Mouse (Mus musculus): Measurements from ENCODE around the gene Dbp. TPM values are rescaled to one million over a fixed set of nuclear protein-coding genes. Genes with fewer than 3 reads are reported as not detected.

Gene Dbp
- total RNA-seq, 2 experiments from 2014 or later = 60.3 to 104 TPM

- no peak for TF ChIP-seq CTCF (IDR thresholded peaks at IDR 0.05)
- peak; percentile 93 to 94 for DNase-seq (ENCODE audit: extremely low spot score in 1 of 2, low spot score in 2 of 2)
- Histone ChIP-seq H3K27ac (peak overlapping the region; percentile 98), H3K4me3 (peak overlapping the region; percentile 68)
- intact Hi-C loops (cut with DNase I) = no loop called here
These were observed 2.6 kb downstream of the Dbp start for GRCm38 (mm10) chr7:45707375-45707967.

- H3K4me3 ChIP-seq = peak overlapping the region; percentile 68
- TF ChIP-seq CTCF (IDR thresholded peaks at IDR 0.05) = no peak
- H3K27ac ChIP-seq = peak overlapping the region; percentile 98
- intact Hi-C loops (cut with DNase I) = no loop called here
- DNase-seq (ENCODE audit: extremely low spot score in 1 of 2, low spot score in 2 of 2) = peak in 1 of 2 experiments; percentile 29
These were observed 3.4 kb downstream of the Dbp start for GRCm38 (mm10) chr7:45708221-45708761.

- peak in 1 of 2 experiments; percentile 38 for DNase-seq (ENCODE audit: extremely low spot score in 1 of 2, low spot score in 2 of 2)
- peak overlapping the region; percentile 98 for H3K27ac ChIP-seq
- intact Hi-C loops (cut with DNase I) = no loop called here
These were observed 4.1 kb downstream of the Dbp start for GRCm38 (mm10) chr7:45709036-45709435.

GRCm38 (mm10) chr7:45709677-45710355 lies 4.9 kb downstream of the Dbp start:
- peak overlapping the region; percentile 98 for H3K27ac ChIP-seq
- no peak overlapping the region for H3K4me3 ChIP-seq
- intact Hi-C loops (cut with DNase I) = no loop called here
- DNase-seq (ENCODE audit: extremely low spot score in 1 of 2, low spot score in 2 of 2) = peak in 1 of 2 experiments; percentile 19
- TF ChIP-seq CTCF (IDR thresholded peaks at IDR 0.05) = no peak

More at GRCm38 (mm10) chr7:45709036-45709435, 4.1 kb downstream of the Dbp start:
- H3K4me3 ChIP-seq = 0 out of 2 replicates have a peak overlapping the region, but pooled peaks have one; percentile 68
- TF ChIP-seq CTCF (IDR thresholded peaks at IDR 0.05) = no peak

- DNase-seq (ENCODE audit: extremely low spot score in 1 of 2, low spot score in 2 of 2) = peak in 1 of 2 experiments; percentile 21
- no peak for TF ChIP-seq CTCF (IDR thresholded peaks at IDR 0.05)
- Histone ChIP-seq H3K27ac (peak overlapping the region; percentile 98; the same call in 1 of the 2 replicates), H3K4me3 (no peak overlapping the region)
- intact Hi-C loops (cut with DNase I) = no loop called here
These were observed 5.7 kb downstream of the Dbp start for GRCm38 (mm10) chr7:45710477-45711191.

GRCm38 (mm10) chr7:45711316-45712021 lies 6.6 kb downstream of the Dbp start:
- peak in 1 of 2 experiments; percentile 19 for DNase-seq (ENCODE audit: extremely low spot score in 1 of 2, low spot score in 2 of 2)
- Histone ChIP-seq H3K27ac (peak overlapping the region; percentile 11; the same call in 1 of the 2 replicates), H3K4me3 (no peak overlapping the region)
- TF ChIP-seq CTCF (IDR thresholded peaks at IDR 0.05) = no peak
- intact Hi-C loops (cut with DNase I) = no loop called here

GRCm38 (mm10) chr7:45712022-45712757 lies 7.3 kb downstream of the Dbp start:
- no peak overlapping the region for H3K4me3 ChIP-seq
- TF ChIP-seq CTCF (IDR thresholded peaks at IDR 0.05) = no peak
- DNase-seq (ENCODE audit: extremely low spot score in 1 of 2, low spot score in 2 of 2) = no peak
- no peak overlapping the region for H3K27ac ChIP-seq
- intact Hi-C loops (cut with DNase I) = no loop called here

- no peak overlapping the region for H3K27ac ChIP-seq
- H3K4me3 ChIP-seq = no peak overlapping the region
- DNase-seq (ENCODE audit: extremely low spot score in 1 of 2, low spot score in 2 of 2) = peak in 1 of 2 experiments; percentile 25
- intact Hi-C loops (cut with DNase I) = no loop called here
- TF ChIP-seq CTCF (IDR thresholded peaks at IDR 0.05) = no peak
These were observed 8.5 kb downstream of the Dbp start for GRCm38 (mm10) chr7:45713396-45713795.

- intact Hi-C loops (cut with DNase I) = no loop called here
- no peak for DNase-seq (ENCODE audit: extremely low spot score in 1 of 2, low spot score in 2 of 2)
- peak overlapping the region; percentile 91 for H3K4me3 ChIP-seq
These were observed 9.1 kb downstream of the Dbp start for GRCm38 (mm10) chr7:45713881-45714520.

GRCm38 (mm10) chr7:45714630-45715089 lies 9.8 kb downstream of the Dbp start:
- TF ChIP-seq CTCF (IDR thresholded peaks at IDR 0.05) = no peak
- intact Hi-C loops (cut with DNase I) = no loop called here
- Histone ChIP-seq H3K27ac (peak overlapping the region; percentile 86), H3K4me3 (peak overlapping the region; percentile 91)
- no peak for DNase-seq (ENCODE audit: extremely low spot score in 1 of 2, low spot score in 2 of 2)

More at GRCm38 (mm10) chr7:45713881-45714520, 9.1 kb downstream of the Dbp start:
- TF ChIP-seq CTCF (IDR thresholded peaks at IDR 0.05) = no peak
- H3K27ac ChIP-seq = no peak overlapping the region; the same call in 1 of the 2 replicates
